Mouse (Mus musculus): ENCODE data around the gene Ccnd2. TPM values are rescaled to one million over a fixed set of nuclear protein-coding genes. Genes with fewer than 3 reads are reported as not detected.

Gene Ccnd2
- polyA plus RNA-seq, 1 experiment from 2014 or later = 109 TPM

- peaks cover 49% of the 10 kb centered on the region for H3K36me3 ChIP-seq
Measured at GRCm38 (mm10) chr6:127130377-127130776, 21.6 kb downstream of the Ccnd2 start.

GRCm38 (mm10) chr6:127129659-127130058 is 22.3 kb downstream of the Ccnd2 start:
- no peak overlapping the region for H3K4me3 ChIP-seq (replicated peaks)
- H3K36me3 ChIP-seq = peaks cover 44% of the 10 kb centered on the region
- no peak overlapping the region for H3K9ac ChIP-seq
- 82% methylated on average over 14 of the region's 14 CpGs for WGBS (ENCODE audit: insufficient replicate concordance)
- DNase-seq = no peak
- H3K4me2 ChIP-seq = no peak overlapping the region
- no peak overlapping the region for H3K27ac ChIP-seq
- no peaks in the 10 kb centered on the region for H3K27me3 ChIP-seq
- H3K4me1 ChIP-seq (replicated peaks) = no peaks in the 10 kb centered on the region
- no peak for ATAC-seq (ENCODE audit: low read depth)
- no peaks in the 10 kb centered on the region for H3K9me3 ChIP-seq (replicated peaks)

More at GRCm38 (mm10) chr6:127130377-127130776, 21.6 kb downstream of the Ccnd2 start:
- Histone ChIP-seq H3K27ac (no peak overlapping the region), H3K9ac (no peak overlapping the region), H3K27me3 (no peaks in the 10 kb centered on the region), H3K4me3 (replicated peaks) (no peak overlapping the region), H3K4me1 (replicated peaks) (no peaks in the 10 kb centered on the region), H3K4me2 (no peak overlapping the region), H3K9me3 (replicated peaks) (no peaks in the 10 kb centered on the region)
- no peak for ATAC-seq (ENCODE audit: low read depth)
- WGBS (ENCODE audit: insufficient replicate concordance) = 82% methylated on average over 13 of the region's 13 CpGs
- no peak for DNase-seq

DNA sequence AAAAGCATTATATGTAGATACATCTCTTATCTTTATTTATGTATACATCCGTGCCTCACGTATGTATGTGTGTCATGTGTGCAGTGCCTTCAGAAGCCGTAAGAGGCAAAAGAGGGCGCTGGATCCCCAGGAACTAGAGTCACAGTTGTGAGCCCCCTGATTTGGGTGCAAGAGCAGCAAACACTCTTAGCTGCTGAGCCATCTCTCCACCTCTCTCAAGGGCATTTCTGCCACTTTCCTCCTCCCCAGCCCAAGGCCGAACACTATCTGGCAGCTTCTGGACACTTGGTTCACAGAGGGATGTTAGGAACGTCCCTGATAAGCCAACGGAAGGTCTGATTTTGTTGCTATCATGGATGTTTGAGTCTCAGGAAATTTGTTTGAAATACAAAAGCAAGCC is 28.5 kb downstream of the Ccnd2 start:
- WGBS (ENCODE audit: insufficient replicate concordance) = 68% methylated on average over 7 of the region's 7 CpGs
- no peak overlapping the region for H3K9ac ChIP-seq
- H3K4me3 ChIP-seq (replicated peaks) = no peak overlapping the region
- H3K9me3 ChIP-seq (replicated peaks) = no peaks in the 10 kb centered on the region
- DNase-seq = no peak
- H3K4me1 ChIP-seq (replicated peaks) = no peaks in the 10 kb centered on the region
- H3K36me3 ChIP-seq = peaks cover 7% of the 10 kb centered on the region; the same call in 1 of the 2 replicates
- no peaks in the 10 kb centered on the region for H3K27me3 ChIP-seq
- no peak overlapping the region for H3K27ac ChIP-seq
- H3K4me2 ChIP-seq = no peak overlapping the region
- no peak for ATAC-seq (ENCODE audit: low read depth)

DNA sequence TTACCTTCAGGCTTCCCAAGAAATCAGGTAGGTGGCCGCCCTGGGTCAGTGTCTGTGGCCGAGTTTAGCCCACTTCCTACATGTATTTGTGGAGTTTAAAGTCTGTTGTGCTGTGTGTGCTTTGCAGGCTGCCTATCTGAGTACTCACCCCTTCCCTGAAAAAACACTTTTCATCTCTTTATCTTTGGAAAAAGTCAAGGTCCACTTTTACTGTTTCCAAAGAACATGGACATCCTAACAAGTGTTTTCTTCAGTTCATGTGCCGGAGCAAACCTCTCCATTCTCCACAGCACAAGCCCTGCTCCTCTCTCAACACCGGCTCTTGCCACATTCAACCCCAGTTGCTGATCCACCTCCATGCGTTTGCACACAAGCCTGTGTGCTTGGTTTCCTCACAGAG is 29.0 kb downstream of the Ccnd2 start:
- Histone ChIP-seq H3K9ac (no peak overlapping the region), H3K4me2 (no peak overlapping the region), H3K27ac (no peak overlapping the region), H3K9me3 (replicated peaks) (no peaks in the 10 kb centered on the region), H3K36me3 (peaks cover 6% of the 10 kb centered on the region; the same call in 1 of the 2 replicates), H3K4me1 (replicated peaks) (no peaks in the 10 kb centered on the region), H3K27me3 (no peaks in the 10 kb centered on the region), H3K4me3 (replicated peaks) (no peak overlapping the region)
- 67% methylated on average over 5 of the region's 5 CpGs for WGBS (ENCODE audit: insufficient replicate concordance)
- ATAC-seq (ENCODE audit: low read depth) (no peak), DNase-seq (no peak)

- Histone ChIP-seq H3K9ac (no peak overlapping the region), H3K36me3 (no peaks in the 10 kb centered on the region; the same call in 1 of the 2 replicates), H3K4me3 (replicated peaks) (no peak overlapping the region), H3K9me3 (replicated peaks) (no peaks in the 10 kb centered on the region), H3K27me3 (no peaks in the 10 kb centered on the region), H3K4me2 (no peak overlapping the region), H3K4me1 (replicated peaks) (no peaks in the 10 kb centered on the region), H3K27ac (no peak overlapping the region)
- 59% methylated on average over 4 of the region's 4 CpGs for WGBS (ENCODE audit: insufficient replicate concordance)
- DNase-seq (no peak), ATAC-seq (ENCODE audit: low read depth) (no peak)
Measured at GRCm38 (mm10) chr6:127122221-127122806, 29.7 kb downstream of the Ccnd2 start.

- ATAC-seq (ENCODE audit: low read depth) = no peak
- Histone ChIP-seq H3K36me3 (no peaks in the 10 kb centered on the region), H3K4me3 (replicated peaks) (no peak overlapping the region), H3K27me3 (peaks cover 29% of the 10 kb centered on the region), H3K9me3 (replicated peaks) (no peaks in the 10 kb centered on the region), H3K9ac (no peak overlapping the region), H3K4me1 (replicated peaks) (no peaks in the 10 kb centered on the region), H3K4me2 (no peak overlapping the region), H3K27ac (no peak overlapping the region)
- WGBS (ENCODE audit: insufficient replicate concordance) = 64% methylated on average over 23 of the region's 23 CpGs
- DNase-seq = no peak
Measured at GRCm38 (mm10) chr6:127114753-127115456, 37.1 kb downstream of the Ccnd2 start.

DNA sequence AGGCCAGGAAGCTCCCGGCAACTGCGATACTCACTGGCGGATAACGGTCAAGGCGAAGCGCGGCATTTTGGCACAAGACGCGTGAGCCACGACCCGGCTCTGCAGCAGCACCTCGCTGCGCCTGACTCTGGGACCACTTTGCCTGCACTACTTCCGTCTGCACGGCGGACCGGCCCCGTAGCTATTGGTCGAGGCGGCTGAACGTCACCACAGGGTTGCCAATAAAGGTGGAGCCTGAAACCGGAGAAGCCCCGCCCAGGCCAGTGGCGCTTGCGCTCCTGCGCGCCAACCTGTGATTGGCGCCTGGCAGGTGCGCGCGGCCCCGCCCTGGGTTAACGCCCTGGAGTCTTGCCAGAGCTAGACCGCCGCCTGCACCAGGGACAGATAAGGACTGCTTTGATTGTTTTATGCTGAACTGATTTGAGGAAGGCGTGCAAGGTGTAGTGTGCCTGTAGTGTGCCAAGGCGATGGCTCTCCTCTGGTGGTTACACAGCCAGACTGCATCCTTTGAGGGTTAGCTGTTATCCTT is 42.5 kb downstream of the Ccnd2 start, which contains the start of gene Tigar:
Tigar (minus strand) TSS at position 156 of the 529 bp plus-strand sequence.
- Histone ChIP-seq H3K36me3 (no peaks in the 10 kb centered on the region), H3K27me3 (peaks cover 41% of the 10 kb centered on the region), H3K4me3 (replicated peaks) (peak within 1 kb of the TSS; percentile 58), H3K27ac (no peak within 1 kb of the TSS), H3K9me3 (replicated peaks) (no peaks in the 10 kb centered on the region), H3K4me2 (peak within 1 kb of the TSS; percentile 68), H3K4me1 (replicated peaks) (peaks cover 10% of the 10 kb centered on the region), H3K9ac (peak within 1 kb of the TSS; percentile 43; the same call in 1 of the 2 replicates)
- DNase-seq = peak; percentile 74
- ATAC-seq (ENCODE audit: low read depth) = peak; percentile 96
- WGBS (ENCODE audit: insufficient replicate concordance) = under 1% methylated on average over 37 of the region's 37 CpGs

DNA sequence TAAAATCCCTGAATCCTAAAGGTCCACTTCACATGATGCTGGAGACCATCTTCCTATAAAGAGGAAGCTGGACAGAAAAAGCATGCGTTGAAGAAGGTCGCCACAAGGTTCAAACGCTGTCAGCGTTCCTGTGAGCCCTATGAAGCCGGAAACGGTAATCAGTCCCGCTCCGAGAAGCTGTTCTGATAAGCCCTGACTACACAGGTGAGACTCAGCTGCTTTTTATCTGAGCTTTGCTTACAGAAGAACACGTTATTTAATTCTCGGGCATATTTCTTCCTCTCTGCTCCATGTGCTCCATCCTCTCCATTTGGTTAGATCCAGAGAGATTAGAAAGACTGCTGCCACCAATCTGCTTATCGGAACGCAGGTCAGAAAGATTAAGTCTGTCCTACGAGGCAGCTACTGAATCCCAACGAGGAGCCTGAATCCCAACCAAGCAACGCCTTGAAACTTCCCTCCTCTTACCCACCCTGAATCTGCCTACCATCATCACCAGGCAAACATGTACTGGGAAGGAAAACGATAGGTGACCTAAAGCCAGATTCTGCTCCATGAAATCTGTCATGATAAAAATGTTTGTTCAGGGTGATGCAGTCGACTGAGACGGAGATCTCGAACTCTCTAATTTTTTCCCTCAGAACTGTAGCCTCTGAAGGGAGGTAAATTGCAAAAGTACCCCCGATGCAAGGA is 43.5 kb downstream of the Ccnd2 start:
- peaks cover 10% of the 10 kb centered on the region for H3K4me1 ChIP-seq (replicated peaks)
- 14% methylated on average over 20 of the region's 20 CpGs for WGBS (ENCODE audit: insufficient replicate concordance)
- ATAC-seq (ENCODE audit: low read depth) = no peak
- peak overlapping the region; percentile 58 for H3K4me3 ChIP-seq (replicated peaks)
- no peaks in the 10 kb centered on the region for H3K36me3 ChIP-seq
- H3K9me3 ChIP-seq (replicated peaks) = no peaks in the 10 kb centered on the region
- H3K27me3 ChIP-seq = peaks cover 40% of the 10 kb centered on the region
- peak overlapping the region; percentile 68 for H3K4me2 ChIP-seq
- peak overlapping the region; percentile 43; the same call in 1 of the 2 replicates for H3K9ac ChIP-seq
- H3K27ac ChIP-seq = no peak overlapping the region
- DNase-seq = no peak

- Histone ChIP-seq H3K4me3 (replicated peaks) (no peak overlapping the region), H3K9me3 (replicated peaks) (no peaks in the 10 kb centered on the region), H3K4me2 (no peak overlapping the region), H3K27ac (no peak overlapping the region), H3K27me3 (peaks cover 40% of the 10 kb centered on the region), H3K36me3 (no peaks in the 10 kb centered on the region), H3K9ac (no peak overlapping the region), H3K4me1 (replicated peaks) (peaks cover 10% of the 10 kb centered on the region)
- no peak for DNase-seq
- no peak for ATAC-seq (ENCODE audit: low read depth)
Measured at GRCm38 (mm10) chr6:127107413-127107812, 44.6 kb downstream of the Ccnd2 start.

DNA sequence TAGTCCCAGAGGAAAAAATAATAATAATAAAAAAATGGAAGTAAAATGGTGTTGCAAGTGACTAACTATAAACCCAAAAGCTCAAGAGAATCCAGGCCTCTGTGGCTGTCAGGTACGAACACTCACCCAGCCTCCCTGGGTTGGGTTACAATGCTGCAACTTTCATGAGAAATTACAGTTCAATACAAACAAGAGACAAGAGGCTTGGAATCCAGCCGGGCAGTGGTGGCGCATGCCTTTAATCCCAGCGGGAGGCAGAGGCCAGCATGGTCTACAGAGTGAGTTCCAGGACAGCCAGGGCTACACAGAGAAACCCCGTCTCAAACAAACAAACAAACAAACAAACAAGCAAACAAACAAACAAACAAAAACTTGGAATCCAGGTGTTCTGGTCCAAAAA is 45.3 kb downstream of the Ccnd2 start:
- ATAC-seq (ENCODE audit: low read depth) = no peak
- WGBS (ENCODE audit: insufficient replicate concordance) = 68% methylated on average over 5 of the region's 5 CpGs
- no peak for DNase-seq
- Histone ChIP-seq H3K27me3 (peaks cover 33% of the 10 kb centered on the region), H3K36me3 (no peaks in the 10 kb centered on the region), H3K4me1 (replicated peaks) (peaks cover 10% of the 10 kb centered on the region), H3K4me2 (no peak overlapping the region), H3K27ac (no peak overlapping the region), H3K4me3 (replicated peaks) (no peak overlapping the region), H3K9ac (no peak overlapping the region), H3K9me3 (replicated peaks) (no peaks in the 10 kb centered on the region)

- no peak for DNase-seq
- 81% methylated on average over 5 of the region's 5 CpGs for WGBS (ENCODE audit: insufficient replicate concordance)
- Histone ChIP-seq H3K27me3 (peaks cover 28% of the 10 kb centered on the region), H3K27ac (no peak overlapping the region), H3K4me3 (replicated peaks) (no peak overlapping the region), H3K9me3 (replicated peaks) (no peaks in the 10 kb centered on the region), H3K4me1 (replicated peaks) (peaks cover 10% of the 10 kb centered on the region), H3K36me3 (no peaks in the 10 kb centered on the region), H3K4me2 (no peak overlapping the region), H3K9ac (no peak overlapping the region)
- no peak for ATAC-seq (ENCODE audit: low read depth)
Measured at GRCm38 (mm10) chr6:127106189-127106588, 45.8 kb downstream of the Ccnd2 start.

Measured in liver, embryonic 13.5 days (tissue).